Mouse (Mus musculus) lung, postnatal 36 days (tissue): ENCODE data around the gene Gm8773.
A peak's percentile ranks its signal among the peaks of the same experiment; 100 is the strongest.

ENCODE experiments used
- DNase-seq: peaks from one replicate; pipeline ENCODE4 v3.0.0; 2022; ENCODE audit warnings: mixed read lengths

Gene Gm8773

GRCm38 (mm10) chr5:5573749-5574317, at the start of gene Gm8773:
TSS of gene Gm8773 (plus strand) at chr5:5573799.
- DNase-seq, result no peak

- no peak for DNase-seq
Observed at GRCm38 (mm10) chr5:5533656-5534420, 39.8 kb upstream of the Gm8773 start.

- DNase-seq, result no peak
Observed at GRCm38 (mm10) chr5:5536131-5536530, 37.5 kb upstream of the Gm8773 start.

GRCm38 (mm10) chr5:5539771-5540170, 33.8 kb upstream of the Gm8773 start:
- DNase-seq, result no peak

GRCm38 (mm10) chr5:5540385-5540784, 33.2 kb upstream of the Gm8773 start:
- no peak for DNase-seq

GRCm38 (mm10) chr5:5551110-5551509, 22.5 kb upstream of the Gm8773 start:
- DNase-seq, result no peak

- peak; percentile 93 for DNase-seq
Observed at GRCm38 (mm10) chr5:5559079-5559740, 14.4 kb upstream of the Gm8773 start, which contains the start of gene Gtpbp10. TSS of gene Gtpbp10 (minus strand) at chr5:5559538.

GRCm38 (mm10) chr5:5559798-5560197, 13.8 kb upstream of the Gm8773 start:
- DNase-seq, result no peak

GRCm38 (mm10) chr5:5561041-5561706, 12.4 kb upstream of the Gm8773 start:
- no peak for DNase-seq

- DNase-seq, result no peak
Observed at GRCm38 (mm10) chr5:5562435-5562834, 11.2 kb upstream of the Gm8773 start.

- DNase-seq, result no peak
Observed at GRCm38 (mm10) chr5:5587686-5588085, 14.1 kb downstream of the Gm8773 start.

GRCm38 (mm10) chr5:5610540-5610939, 36.9 kb downstream of the Gm8773 start:
- DNase-seq, result no peak

- no peak for DNase-seq
Observed at GRCm38 (mm10) chr5:5618329-5618728, 44.7 kb downstream of the Gm8773 start.

- no peak for DNase-seq
Observed at GRCm38 (mm10) chr5:5625491-5625890, 51.9 kb downstream of the Gm8773 start.
